In the genomic region with DNA sequence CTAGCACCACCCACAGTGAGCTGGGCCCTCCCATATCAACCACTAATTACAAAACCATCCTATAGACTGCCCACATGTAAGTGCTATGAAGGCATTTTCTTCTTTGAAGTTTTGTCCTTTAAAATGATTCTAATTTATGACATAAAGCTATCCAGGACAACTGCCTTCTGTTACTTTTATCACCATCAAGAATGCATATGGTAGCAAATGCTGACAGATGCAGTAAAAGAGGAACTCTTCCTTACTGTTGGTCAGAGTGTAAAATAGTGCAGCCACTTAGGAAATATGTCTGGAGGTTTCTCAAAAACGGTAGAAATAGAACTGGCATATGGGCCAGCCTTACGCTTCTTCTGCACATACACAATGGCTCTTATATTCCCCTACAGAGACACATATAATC, we compare ENCODE assay signal across 46 mouse cellular contexts. TPM values are rescaled to one million over a fixed set of nuclear protein-coding genes. Genes with fewer than 3 reads are reported as not detected.
"Had no signal": no experiment of that assay in that cellular context is flagged by ENCODE, and none has a peak within 500 bp of the region (broad histone marks: within the 10 kb centered on the region; RNA-seq: fewer than 3 reads in every experiment).

No protein-coding gene starts in this region.

- H3K4me2 ChIP-seq: limb, embryonic 12.5 days; limb, embryonic 13.5 days; limb, embryonic 15.5 days; liver, embryonic 11.5 days; liver, embryonic 12.5 days; liver, embryonic 13.5 days; liver, embryonic 15.5 days; lung, embryonic 14.5 days; lung, embryonic 15.5 days; midbrain, embryonic 11.5 days; midbrain, embryonic 12.5 days; midbrain, embryonic 13.5 days; midbrain, embryonic 15.5 days had no signal

- H3K4me3 ChIP-seq: limb, embryonic 10.5 days; limb, embryonic 12.5 days; limb, embryonic 13.5 days; limb, embryonic 15.5 days; liver, embryonic 12.5 days; liver, embryonic 13.5 days; liver, embryonic 15.5 days; lung, embryonic 15.5 days; megakaryocyte, embryonic 14.5 days; midbrain, embryonic 10.5 days; midbrain, embryonic 12.5 days; midbrain, embryonic 13.5 days; midbrain, embryonic 15.5 days; myocyte had no signal

- H3K4me1 ChIP-seq: limb, embryonic 10.5 days; limb, embryonic 12.5 days; limb, embryonic 13.5 days; limb, embryonic 15.5 days; liver, embryonic 12.5 days; liver, embryonic 13.5 days; liver, embryonic 15.5 days; lung, embryonic 15.5 days; megakaryocyte, embryonic 14.5 days; midbrain, embryonic 10.5 days; midbrain, embryonic 12.5 days; midbrain, embryonic 13.5 days; midbrain, embryonic 15.5 days had no signal

- H3K9me3 ChIP-seq: limb, embryonic 10.5 days; limb, embryonic 13.5 days; limb, embryonic 15.5 days; liver, embryonic 12.5 days; liver, embryonic 13.5 days; liver, embryonic 15.5 days; lung, embryonic 15.5 days; midbrain, embryonic 12.5 days; midbrain, embryonic 15.5 days had no signal

- H3K36me3 ChIP-seq: limb, embryonic 10.5 days; limb, embryonic 12.5 days; limb, embryonic 13.5 days; limb, embryonic 15.5 days; liver, embryonic 12.5 days; liver, embryonic 13.5 days; liver, embryonic 15.5 days; lung, embryonic 15.5 days; midbrain, embryonic 10.5 days; midbrain, embryonic 12.5 days; midbrain, embryonic 13.5 days; midbrain, embryonic 15.5 days had no signal

- H3K9ac ChIP-seq: limb, embryonic 12.5 days; limb, embryonic 13.5 days; limb, embryonic 15.5 days; liver, embryonic 12.5 days; liver, embryonic 13.5 days; liver, embryonic 14.5 days; liver, embryonic 15.5 days; liver, postnatal 0 days; lung, embryonic 14.5 days; lung, embryonic 15.5 days; midbrain, embryonic 12.5 days; midbrain, embryonic 13.5 days; midbrain, embryonic 15.5 days had no signal

- H3K27ac ChIP-seq: limb, embryonic 10.5 days; limb, embryonic 12.5 days; limb, embryonic 13.5 days; limb, embryonic 15.5 days; liver, embryonic 12.5 days; liver, embryonic 13.5 days; liver, embryonic 14.5 days; liver, embryonic 15.5 days; lung, embryonic 15.5 days; macrophage; midbrain, embryonic 10.5 days; midbrain, embryonic 12.5 days; midbrain, embryonic 13.5 days; midbrain, embryonic 15.5 days had no signal

- ATAC-seq: liver, embryonic 12.5 days; liver, postnatal 0 days; midbrain, embryonic 13.5 days; midbrain, embryonic 15.5 days; midbrain, embryonic 16.5 days had no signal

- DNase-seq: left cerebral cortex, postnatal 4 days; liver; liver, embryonic 13.5 days; liver, postnatal 0 days; lung, adult 18-20 months; lung, adult 2 months; lung, embryonic 14.5 days; lung, postnatal 10 days; lung, postnatal 14 days; lung, postnatal 36 days; lung, postnatal 4 days; midbrain, embryonic 14.5 days had no signal

- H3K27me3 ChIP-seq: limb, embryonic 12.5 days; limb, embryonic 13.5 days; limb, embryonic 15.5 days; liver, embryonic 12.5 days; liver, embryonic 13.5 days; liver, embryonic 15.5 days; lung, embryonic 15.5 days; megakaryocyte, embryonic 14.5 days; midbrain, embryonic 12.5 days; midbrain, embryonic 13.5 days; midbrain, embryonic 15.5 days had no signal

RNA-seq across cellular contexts. Expression of a gene that starts 39.5 kb away (rescaled TPM):
- total RNA-seq: left cerebral cortex, adult 8-10 months; left cerebral cortex, postnatal 10 days; left cerebral cortex, postnatal 14 days; left cerebral cortex, postnatal 25 days; left cerebral cortex, postnatal 36 days; left cerebral cortex, postnatal 4 days; liver, adult 2 months; megakaryocyte progenitor cell, adult 5-6 weeks; megakaryocyte, adult 5-6 weeks; megakaryocyte-erythroid progenitor cell, adult 5-6 weeks; midbrain, postnatal 0 days; monocyte, adult 5-6 weeks had no signal
- polyA plus RNA-seq: limb, embryonic 10.5 days; limb, embryonic 11.5 days; limb, embryonic 12.5 days; limb, embryonic 13.5 days; limb, embryonic 14.5 days; limb, embryonic 15.5 days; liver, adult 2 months; liver, embryonic 11.5 days; liver, embryonic 12.5 days; liver, embryonic 13.5 days; liver, embryonic 14.5 days; liver, embryonic 15.5 days; liver, embryonic 16.5 days; liver, postnatal 0 days; lung, adult 2 months; lung, embryonic 14.5 days; lung, embryonic 15.5 days; lung, embryonic 16.5 days; macrophage; midbrain, embryonic 10.5 days; midbrain, embryonic 11.5 days; midbrain, embryonic 12.5 days; midbrain, embryonic 13.5 days; midbrain, embryonic 14.5 days; midbrain, embryonic 15.5 days; midbrain, embryonic 16.5 days; midbrain, postnatal 0 days; myocyte; neural tube, embryonic 11.5 days had no signal
